Mouse (Mus musculus) liver, embryonic 14.5 days (tissue): ENCODE measurements around the gene Erg. TPM values are rescaled to one million over a fixed set of nuclear protein-coding genes. Genes with fewer than 3 reads are reported as not detected.

ENCODE experiments used
- ATAC-seq: fragments of 200-750 bp; cut with Nextera tagmentation; 2 replicates; pipeline ENCODE4 v1.8.0; 2017; ENCODE audit warnings: moderate number of reproducible peaks, mild to moderate bottlenecking, moderate library complexity; ENCODE audit not compliant: insufficient read depth
- DNase-seq, 3 experiments: peaks; one replicate each; pipeline ENCODE4 v3.0.0-alpha.2; 2012 to 2013; ENCODE audit warnings: low read depth in 3 of 3, low spot score in 3 of 3
- H3K27ac ChIP-seq: fragments of 300-500 bp; sonication (generic); 2 replicates; pipeline ENCODE4 v1.5.1; 2014; ENCODE audit warnings: moderate library complexity, mild to moderate bottlenecking, control low read depth, inconsistent platforms
- H3K27me3 ChIP-seq: fragments of 300-500 bp; sonication (generic); 2 replicates; pipeline ENCODE4 v1.6.1; 2014; ENCODE audit warnings: mild to moderate bottlenecking, low read length, moderate library complexity; ENCODE audit not compliant: control insufficient read depth, insufficient read depth
- H3K36me3 ChIP-seq: fragments of 300-500 bp; sonication (generic); replicated peaks from 2 replicates; pipeline ENCODE4 v1.6.1; 2014; ENCODE audit warnings: low read depth; ENCODE audit not compliant: control insufficient read depth, insufficient read depth
- H3K4me1 ChIP-seq, 2 experiments: fragments of 200-500 bp in 1 of 2; fragments of 300-500 bp in 1 of 2; sonication (generic) in 1 of 2; replicated peaks; 2 replicates each; pipeline ENCODE4 v1.6.1; 2012 to 2014; ENCODE audit warnings: antibody characterized with exemption in 1 of 2, inconsistent platforms in 1 of 2, low read length in 1 of 2; ENCODE audit not compliant: control insufficient read depth in 2 of 2, insufficient read depth in 2 of 2
- H3K4me2 ChIP-seq: fragments of 300-500 bp; sonication (generic); 2 replicates; pipeline ENCODE4 v1.6.1; 2014; ENCODE audit warnings: low read depth, mild to moderate bottlenecking, control low read depth, moderate library complexity
- H3K4me3 ChIP-seq, 2 experiments: fragments of 200-500 bp in 1 of 2; fragments of 300-500 bp in 1 of 2; sonication (generic) in 1 of 2; 2 replicates each; pipeline ENCODE4 v1.5.1; 2012 to 2014; ENCODE audit warnings: low read depth in 2 of 2, low read length in 2 of 2, mild to moderate bottlenecking in 2 of 2, control low read depth in 1 of 2, inconsistent platforms in 1 of 2, moderate library complexity in 1 of 2; ENCODE audit not compliant: insufficient read depth in 1 of 2
- H3K9ac ChIP-seq: fragments of 300-500 bp; sonication (generic); replicated peaks from 2 replicates; pipeline ENCODE4 v1.6.1; 2014; ENCODE audit warnings: mild to moderate bottlenecking, control low read depth, moderate library complexity
- H3K9me3 ChIP-seq: fragments of 300-500 bp; sonication (generic); 2 replicates; pipeline ENCODE4 v1.6.1; 2016; ENCODE audit warnings: low read length, mixed read lengths; ENCODE audit not compliant: control insufficient read depth
- CTCF ChIP-seq: IDR thresholded peaks from 2 replicates; pipeline ENCODE4 v1.5.1; 2016; ENCODE audit warnings: antibody characterized with exemption, low read depth, control low read depth
- EP300 ChIP-seq: IDR thresholded peaks from 2 replicates; pipeline ENCODE4 v1.6.1; 2016; ENCODE audit warnings: antibody characterized with exemption, low read depth
- WGBS: fragments of 180-500 bp; shearing (Covaris S2); extraction: QIAGEN DNeasy Blood & Tissue Kit; methylation state at CpG from one replicate; pipeline ENCODE4 v1.1.7; 2014; ENCODE audit not compliant: insufficient replicate concordance; 5-methylcytosine and 5-hydroxymethylcytosine counted together
- polyA plus RNA-seq, 2 experiments: library from polyadenylated mRNA; depleted of rRNA in 1 of 2; stranded (reverse) in 1 of 2; unstranded in 1 of 2; fragments of >200 nt; fragmentation: Nextera tagmentation in 1 of 2; extraction: Ambion mirVana in 1 of 2; gene quantifications; 2 replicates each; pipeline versions ENCODE4 v1.2.1 to v1.2.3; 2012 to 2014

Gene Erg
- polyA plus RNA-seq, 2 experiments = 0.61 to 2.8 TPM

DNA sequence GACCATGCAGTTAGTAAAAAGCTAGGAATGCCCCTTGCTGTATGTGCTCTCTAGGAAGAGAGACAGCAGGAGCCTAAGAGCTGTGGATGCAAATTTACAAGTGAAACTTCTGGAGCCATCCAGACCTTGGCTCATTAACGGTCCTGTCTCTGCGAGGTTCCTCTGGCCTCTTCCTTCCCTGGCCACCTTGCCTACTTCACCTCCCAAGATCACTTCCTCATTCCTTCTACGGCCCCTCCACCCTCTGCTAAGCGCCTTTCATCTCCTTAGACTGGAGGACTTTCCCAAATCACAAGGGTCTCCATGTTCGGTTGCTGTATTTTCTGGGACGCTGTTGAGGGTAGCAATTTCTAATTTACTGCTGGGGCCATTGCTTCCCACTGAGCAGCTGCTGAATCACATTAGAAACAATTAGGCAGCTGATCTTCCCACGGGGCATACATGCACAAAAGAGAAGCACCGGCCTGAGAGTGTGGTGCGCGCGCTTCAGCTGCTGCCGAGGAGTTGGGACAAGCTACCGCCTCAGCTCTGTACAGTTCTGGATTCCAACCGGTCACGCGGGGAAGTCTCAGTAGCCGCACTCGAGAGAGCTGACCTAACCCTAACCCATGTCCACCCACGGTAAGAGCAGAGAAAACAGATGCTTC is 14.3 kb upstream of the Erg start:
- Histone ChIP-seq H3K27me3 (no peaks in the 10 kb centered on the region), H3K27ac (no peak overlapping the region), H3K36me3 (no peaks in the 10 kb centered on the region), H3K9ac (no peak overlapping the region), H3K9me3 (no peaks in the 10 kb centered on the region), H3K4me2 (no peak overlapping the region), H3K4me1 (no peaks in the 10 kb centered on the region), H3K4me3 (no peak overlapping the region)
- ATAC-seq = no peak
- no peak for DNase-seq
- WGBS = 68% methylated on average over 19 of the region's 19 CpGs
- TF ChIP-seq EP300 (no peak), CTCF (no peak)

DNA sequence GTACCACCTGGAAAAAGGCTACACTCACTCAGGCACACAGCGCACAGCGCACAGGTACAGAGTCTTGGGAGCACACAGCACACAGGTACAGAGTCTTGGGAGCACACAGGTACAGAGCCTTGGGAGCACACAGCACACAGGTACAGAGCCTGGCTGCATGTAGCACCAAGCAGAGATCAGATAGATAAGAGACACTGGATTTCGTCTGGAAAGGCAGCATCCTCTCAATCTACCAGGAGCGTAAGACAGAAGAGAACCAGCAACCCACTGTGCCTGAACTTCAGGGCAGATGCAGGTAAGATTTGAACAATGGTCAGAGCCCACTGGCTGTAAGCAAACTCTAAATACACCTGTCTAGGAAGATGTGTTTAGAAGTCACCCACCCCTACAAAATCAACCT is 12.5 kb upstream of the Erg start:
- H3K9ac ChIP-seq = no peak overlapping the region
- no peaks in the 10 kb centered on the region for H3K36me3 ChIP-seq
- H3K4me2 ChIP-seq = no peak overlapping the region
- WGBS = 79% methylated on average over 4 of the region's 4 CpGs
- DNase-seq (no peak), ATAC-seq (no peak)
- H3K4me1 ChIP-seq = no peaks in the 10 kb centered on the region
- no peak for TF ChIP-seq CTCF
- TF ChIP-seq EP300 = no peak
- no peaks in the 10 kb centered on the region for H3K27me3 ChIP-seq
- H3K9me3 ChIP-seq = no peaks in the 10 kb centered on the region
- no peak overlapping the region for H3K27ac ChIP-seq
- no peak overlapping the region for H3K4me3 ChIP-seq

DNA sequence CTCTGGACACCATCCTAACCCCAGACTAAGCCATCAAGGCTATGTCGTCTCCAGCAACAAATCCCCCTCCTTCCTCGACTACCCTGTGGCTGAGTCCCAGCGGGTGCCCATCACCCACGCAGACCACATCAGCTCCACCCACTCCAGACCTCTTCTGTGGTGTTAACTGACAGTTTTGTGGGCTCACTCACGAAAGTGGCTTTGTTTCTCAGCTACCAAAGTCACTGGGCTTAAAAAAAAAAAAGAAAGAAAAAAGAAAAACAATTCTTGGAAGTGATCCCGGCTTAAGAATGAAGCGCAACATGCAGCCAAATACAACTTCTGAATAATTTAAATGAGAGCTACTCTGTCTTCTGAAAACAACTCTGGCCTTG is 11.2 kb upstream of the Erg start:
- TF ChIP-seq CTCF = no peak
- no peak for TF ChIP-seq EP300
- Histone ChIP-seq H3K9ac (no peak overlapping the region), H3K36me3 (no peaks in the 10 kb centered on the region), H3K4me1 (no peaks in the 10 kb centered on the region), H3K27ac (no peak overlapping the region), H3K4me2 (no peak overlapping the region), H3K4me3 (no peak overlapping the region), H3K27me3 (no peaks in the 10 kb centered on the region), H3K9me3 (no peaks in the 10 kb centered on the region)
- no peak for ATAC-seq
- WGBS = 57% methylated on average over 7 of the region's 7 CpGs
- DNase-seq = no peak

DNA sequence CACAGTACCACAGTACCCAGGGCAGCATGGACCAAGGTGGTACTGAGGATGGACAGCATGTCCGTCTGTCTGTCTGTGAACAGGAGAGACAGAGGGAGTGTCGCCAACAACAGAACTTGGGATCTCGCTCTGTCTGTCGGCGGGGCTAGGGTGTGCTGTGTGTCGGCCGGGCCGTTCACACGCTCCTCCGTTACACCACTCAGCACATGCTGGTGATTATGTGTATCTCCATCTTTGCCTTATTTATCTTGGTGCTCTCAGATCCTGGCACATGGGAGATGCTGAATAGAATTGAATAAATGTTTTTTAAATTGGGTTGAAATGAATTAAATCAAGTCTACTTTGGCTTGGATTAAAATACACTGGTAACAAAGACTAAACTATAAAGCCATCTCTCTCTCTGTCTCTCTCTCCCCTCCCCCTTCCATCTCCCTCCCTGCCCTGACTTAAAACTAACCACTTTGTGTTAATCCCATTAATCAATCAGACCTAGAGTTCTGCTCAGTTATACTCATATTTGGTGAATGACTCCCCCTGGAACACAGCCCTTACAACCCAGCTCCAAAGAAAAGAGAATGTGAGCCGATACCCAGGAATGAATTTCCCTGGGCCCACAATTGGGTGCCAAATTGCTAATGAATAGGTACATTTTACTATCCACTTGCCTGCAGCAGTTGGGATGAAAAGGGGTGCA is 10.6 kb upstream of the Erg start:
- Histone ChIP-seq H3K36me3 (no peaks in the 10 kb centered on the region), H3K4me1 (no peaks in the 10 kb centered on the region), H3K4me2 (no peak overlapping the region), H3K9ac (no peak overlapping the region), H3K27ac (no peak overlapping the region), H3K4me3 (no peak overlapping the region), H3K27me3 (no peaks in the 10 kb centered on the region), H3K9me3 (no peaks in the 10 kb centered on the region)
- TF ChIP-seq EP300 = no peak
- no peak for TF ChIP-seq CTCF
- no peak for ATAC-seq
- 84% methylated on average over 11 of the region's 11 CpGs for WGBS
- no peak for DNase-seq

DNA sequence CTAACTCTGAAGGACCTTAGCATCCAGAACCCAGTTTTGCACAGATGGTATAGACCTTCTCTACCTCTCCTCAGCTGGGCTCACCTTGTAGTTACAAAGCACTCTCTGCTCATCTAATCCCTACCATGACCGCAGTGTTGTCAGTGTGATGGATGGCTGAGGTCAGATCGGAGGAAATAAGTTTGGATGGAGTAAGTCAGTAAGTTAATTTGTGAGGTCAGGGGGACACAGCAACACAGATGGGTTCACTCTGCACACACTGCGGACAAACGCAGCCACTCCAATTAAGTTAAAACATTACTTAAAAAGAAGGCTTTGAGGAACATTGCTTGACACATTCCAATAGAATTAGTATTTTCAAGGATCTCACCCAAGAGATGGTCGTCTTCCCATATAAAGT is 2.5 kb upstream of the Erg start:
- Histone ChIP-seq H3K27me3 (peaks cover 34% of the 10 kb centered on the region), H3K4me3 (no peak overlapping the region), H3K9me3 (no peaks in the 10 kb centered on the region), H3K4me2 (no peak overlapping the region), H3K27ac (no peak overlapping the region), H3K9ac (no peak overlapping the region), H3K36me3 (no peaks in the 10 kb centered on the region), H3K4me1 (0 out of 4 replicates have a peak, but pooled peaks cover 0 to 2% of the 10 kb centered on the region in 2 experiments)
- DNase-seq (no peak), ATAC-seq (no peak)
- TF ChIP-seq EP300 = no peak
- TF ChIP-seq CTCF = no peak
- whole genome bisulfite sequencing = 49% methylated on average over 5 of the region's 5 CpGs
